Mouse (Mus musculus): ENCODE results near the gene Phf7.

Phf7 gene

DNA sequence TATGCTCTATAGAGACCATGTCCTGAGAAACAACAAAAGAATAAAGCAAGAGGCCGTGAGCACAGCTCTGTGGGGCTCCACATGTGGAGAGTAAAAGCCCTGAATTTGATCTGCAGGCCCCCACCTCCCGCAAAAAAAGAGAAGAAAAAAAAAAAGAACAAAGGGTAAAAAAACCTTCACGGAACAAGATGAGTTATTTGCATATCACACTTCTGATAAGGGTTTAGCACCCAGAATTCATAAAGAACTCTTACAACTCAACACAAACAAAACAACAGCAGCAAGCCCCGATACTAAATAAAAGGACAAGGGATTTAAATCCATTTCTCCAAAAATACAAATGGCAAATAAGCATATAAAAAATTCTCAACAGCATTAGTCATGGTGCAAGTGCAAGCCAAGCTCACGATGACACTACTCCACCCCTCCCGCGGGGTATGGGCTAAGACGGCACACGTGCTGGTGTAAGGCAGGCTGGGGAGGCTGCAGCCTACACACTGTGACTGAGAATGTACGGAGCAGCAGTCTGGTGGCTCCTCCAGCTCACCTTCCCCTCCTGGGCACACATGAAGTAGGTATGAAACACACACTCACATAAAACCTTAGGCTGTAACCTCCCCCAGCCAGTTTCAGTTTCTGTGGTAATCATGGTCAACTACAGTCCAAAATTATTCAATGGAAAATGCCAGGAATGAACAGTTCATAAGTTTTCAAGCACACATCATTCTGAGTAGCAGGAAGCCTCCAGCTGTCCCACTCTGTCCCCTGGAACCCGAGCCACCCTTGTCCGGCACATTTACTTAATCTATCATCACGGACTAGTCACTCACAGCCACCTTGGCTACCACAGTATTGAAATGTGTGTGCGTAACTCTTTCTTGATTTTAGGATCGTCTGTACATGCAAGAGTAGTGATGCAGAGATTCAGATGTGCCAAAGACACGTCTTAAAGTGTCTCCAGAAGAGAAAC is 53.3 kb downstream of the Phf7 start:
- DNase-seq (ENCODE audit: low read depth), result no peak

DNA sequence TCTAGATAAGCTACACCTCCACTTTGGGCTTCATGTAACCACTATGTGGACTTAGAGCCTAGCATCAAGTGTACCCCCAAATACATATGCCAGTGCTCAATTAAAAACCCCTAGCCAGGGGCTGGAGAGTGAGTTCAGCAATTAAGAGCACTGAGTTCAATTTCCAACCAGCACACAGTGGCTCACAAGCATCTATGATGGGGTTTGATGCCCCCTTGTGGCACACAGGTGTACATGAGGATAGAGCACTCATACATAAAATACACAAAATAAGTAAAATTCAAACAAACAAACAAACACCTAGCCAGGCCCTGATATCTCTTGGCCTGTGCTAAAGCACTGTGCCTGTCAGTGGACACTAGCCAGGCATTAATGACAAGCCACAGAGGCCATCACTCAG is 55.1 kb downstream of the Phf7 start:
- no peak for DNase-seq (ENCODE audit: low read depth)

- no peak for DNase-seq (ENCODE audit: low read depth)
Observed at GRCm38 (mm10) chr14:31195521-31195920, 55.6 kb downstream of the Phf7 start.

GRCm38 (mm10) chr14:31194891-31195513 is 56.1 kb downstream of the Phf7 start:
- no peak for DNase-seq (ENCODE audit: low read depth)

GRCm38 (mm10) chr14:31194441-31194840 is 56.7 kb downstream of the Phf7 start:
- DNase-seq (ENCODE audit: low read depth), result no peak

DNA sequence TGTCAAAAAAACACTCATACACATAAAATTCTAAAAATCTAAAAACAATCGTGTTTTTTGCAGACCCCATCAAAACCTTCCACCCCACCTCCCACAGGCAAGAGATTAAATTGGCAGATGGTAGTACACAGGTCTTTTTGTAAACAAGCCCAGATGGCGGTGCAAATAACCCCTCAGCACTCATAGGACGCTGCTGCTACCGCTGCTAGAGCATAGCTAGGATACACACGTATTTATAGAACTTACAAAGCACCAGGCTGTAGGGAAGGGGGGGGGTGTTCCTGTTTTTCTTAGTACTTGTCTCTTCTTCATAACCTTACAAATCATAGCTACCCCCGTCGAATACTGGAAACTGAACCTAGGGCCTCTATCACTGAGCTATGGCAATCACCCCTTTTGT is 57.3 kb downstream of the Phf7 start:
- DNase-seq (ENCODE audit: low read depth), result no peak

GRCm38 (mm10) chr14:31191936-31192335 is 59.2 kb downstream of the Phf7 start:
- DNase-seq (ENCODE audit: low read depth), result no peak

DNA sequence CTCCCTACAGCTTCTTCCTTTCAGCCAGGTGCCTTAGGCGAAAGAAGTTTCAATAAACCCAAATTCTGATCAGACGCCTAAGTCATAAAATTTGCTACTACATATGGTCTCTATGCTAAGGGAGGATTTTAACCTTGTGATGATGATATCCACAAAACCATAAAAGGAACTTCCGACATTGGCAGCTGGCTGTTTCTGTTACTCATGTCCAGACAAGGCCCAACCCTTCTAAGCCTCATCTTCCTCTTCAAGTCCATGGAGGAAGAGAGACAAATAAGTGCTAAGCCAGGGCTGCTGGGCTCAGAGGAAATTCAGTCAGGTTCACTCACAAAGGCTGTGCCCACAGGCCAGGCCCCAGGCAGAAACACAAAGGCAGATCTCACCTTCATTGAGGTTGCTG is 61.8 kb downstream of the Phf7 start:
- DNase-seq (ENCODE audit: low read depth), result no peak

- DNase-seq (ENCODE audit: low read depth), result no peak
Observed at GRCm38 (mm10) chr14:31188771-31189181, 62.3 kb downstream of the Phf7 start.
